Mouse (Mus musculus): ENCODE data around the gene Polr1d.

- TF ChIP-seq CTCF (IDR thresholded peaks at IDR 0.05) (no peak), EP300 (IDR thresholded peaks at IDR 0.05; ENCODE audit: insufficient read depth, low read depth, low read length) (no peak)
These were observed 51.0 kb downstream of the Polr1d start for GRCm38 (mm10) chr5:147127860-147128259.
